Mouse (Mus musculus) bone marrow, adult 2 months (tissue): ENCODE data around the gene Mak. TPM values are rescaled to one million over a fixed set of nuclear protein-coding genes. Genes with fewer than 3 reads are reported as not detected.
"Not testable (repeated sequence)": the region's sequence is repeated elsewhere in the genome, so short reads cannot be mapped to it uniquely, and the experiment has no call there.

Source experiments
- H3K27ac ChIP-seq: fragments of 200-500 bp; 2 replicates; pipeline ENCODE4 v1.5.1; 2012; ENCODE audit warnings: low read depth, mild to moderate bottlenecking, control low read depth, inconsistent platforms, low read length; ENCODE audit not compliant: control insufficient read depth, poor library complexity, insufficient read depth
- H3K4me1 ChIP-seq: fragments of 200-500 bp; 2 replicates; pipeline ENCODE4 v1.6.1; 2011; ENCODE audit warnings: low read length; ENCODE audit not compliant: control insufficient read depth, insufficient read depth
- H3K4me3 ChIP-seq: fragments of 200-500 bp; replicated peaks from 2 replicates; pipeline ENCODE3; 2011; ENCODE audit warnings: mild to moderate bottlenecking, low read depth, low read length, control low read depth; ENCODE audit not compliant: control insufficient read depth
- CTCF ChIP-seq: fragments of 200-500 bp; IDR thresholded peaks from 2 replicates; pipeline ENCODE4 v1.5.1; 2011; ENCODE audit warnings: low read length, control low read depth; ENCODE audit not compliant: control insufficient read depth, insufficient read depth
- POLR2A ChIP-seq: fragments of 200-500 bp; IDR thresholded peaks from 2 replicates; pipeline ENCODE4 v1.6.1; 2011; ENCODE audit warnings: low read depth, mild to moderate bottlenecking, control low read depth, low read length, borderline replicate concordance; ENCODE audit not compliant: control insufficient read depth
- WGBS: fragments of 180-500 bp; shearing (Covaris S2); methylation state at CpG from one replicate; pipeline ENCODE4 v1.1.7; 2018; 5-methylcytosine and 5-hydroxymethylcytosine counted together
- polyA plus RNA-seq: library from polyadenylated mRNA; stranded (reverse); fragments of >200 nt; gene quantifications from 2 replicates; pipeline ENCODE4 v1.2.4, GENCODE M21; 2011; ENCODE audit warnings: low replicate concordance; ENCODE audit not compliant: missing spikeins, insufficient read depth, insufficient read length

Gene Mak
- polyA plus RNA-seq, 1 experiment: not detected

DNA sequence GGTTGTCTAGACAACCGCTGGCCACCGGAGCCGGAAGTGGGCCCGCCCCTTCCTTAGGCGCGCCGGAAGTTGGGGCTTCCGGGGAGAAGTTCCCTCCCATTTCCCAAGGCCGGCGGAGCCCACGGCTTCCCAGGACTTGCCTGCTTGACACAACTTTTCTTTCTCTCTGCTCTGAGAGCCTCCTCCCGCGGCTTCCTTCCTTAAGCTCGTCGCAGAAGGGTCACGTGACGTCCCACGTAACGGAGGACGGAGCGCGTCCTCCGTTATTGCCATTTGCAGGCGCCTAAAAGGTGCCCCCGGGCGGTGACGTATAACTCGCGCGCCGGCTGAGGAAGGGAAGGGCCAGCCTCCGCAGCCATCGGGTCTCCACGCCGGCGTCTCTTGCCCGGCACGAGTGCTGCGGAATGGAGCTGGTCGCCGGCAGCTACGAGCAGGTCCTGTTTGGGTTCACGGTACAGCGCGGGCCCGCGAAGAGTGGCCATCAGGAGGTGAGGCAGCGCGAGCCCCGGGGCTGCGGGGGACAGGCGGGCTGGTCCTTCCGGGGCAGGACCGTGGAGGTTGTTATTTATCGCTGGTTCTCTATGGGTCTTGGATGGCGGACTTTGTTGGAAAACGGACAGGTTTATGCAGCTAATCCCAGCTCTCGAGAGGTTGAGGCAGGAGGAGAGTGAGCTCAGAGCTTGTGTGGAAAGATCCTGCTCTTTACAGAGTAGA is 78.4 kb downstream of the Mak start, which contains the start of gene Pak1ip1:
Gene Pak1ip1, plus strand, starts transcription at position 98 of the 714 bp plus-strand sequence.
- peak within 1 kb of the TSS; percentile 99 for H3K27ac ChIP-seq
- under 1% methylated on average over 58 of the region's 58 CpGs for WGBS
- TF ChIP-seq CTCF (no peak), POLR2A (peak; percentile 61; the same call in 1 of the 2 replicates)
- H3K4me1 ChIP-seq: peaks cover 2% of the 10 kb centered on the region
- peak within 1 kb of the TSS; percentile 98 for H3K4me3 ChIP-seq

DNA sequence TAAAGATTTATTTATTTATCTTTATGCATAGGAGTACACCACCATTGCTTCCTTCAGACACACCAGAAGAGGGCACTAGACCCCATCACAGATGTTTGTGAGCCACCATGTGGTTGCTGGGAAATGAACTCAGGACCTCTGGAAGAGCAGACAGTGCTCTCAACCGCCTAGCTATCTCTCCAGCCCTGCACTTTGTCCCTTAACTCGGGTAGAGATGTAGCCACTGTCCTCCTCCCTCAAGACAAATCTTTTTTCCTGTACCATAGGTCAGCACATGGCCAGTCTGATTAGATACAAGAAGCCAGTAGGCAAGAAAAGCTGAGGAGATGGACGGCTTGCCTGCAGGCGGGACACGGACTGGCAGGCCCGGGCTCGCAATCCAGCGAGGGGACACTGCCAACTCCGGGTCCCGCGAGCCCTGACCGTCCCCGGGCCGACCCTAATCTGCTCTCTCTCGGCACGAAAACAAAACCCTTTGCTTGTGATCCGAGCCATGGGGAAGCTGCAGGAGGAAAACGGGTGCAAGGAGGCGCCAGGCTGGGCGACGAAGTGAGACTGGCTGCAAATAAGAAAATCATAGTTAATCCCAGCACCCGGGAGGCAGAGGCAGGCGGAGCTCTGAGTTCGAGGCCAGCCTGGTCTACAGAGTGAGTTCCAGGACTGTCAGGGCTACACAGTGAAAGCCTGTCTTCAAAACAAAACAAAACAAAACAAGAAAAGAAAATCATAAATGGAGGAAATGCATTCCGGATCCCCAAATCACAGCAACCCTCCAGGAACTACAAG is 79.2 kb downstream of the Mak start:
- under 1% methylated on average over 25 of the region's 25 CpGs for WGBS

DNA sequence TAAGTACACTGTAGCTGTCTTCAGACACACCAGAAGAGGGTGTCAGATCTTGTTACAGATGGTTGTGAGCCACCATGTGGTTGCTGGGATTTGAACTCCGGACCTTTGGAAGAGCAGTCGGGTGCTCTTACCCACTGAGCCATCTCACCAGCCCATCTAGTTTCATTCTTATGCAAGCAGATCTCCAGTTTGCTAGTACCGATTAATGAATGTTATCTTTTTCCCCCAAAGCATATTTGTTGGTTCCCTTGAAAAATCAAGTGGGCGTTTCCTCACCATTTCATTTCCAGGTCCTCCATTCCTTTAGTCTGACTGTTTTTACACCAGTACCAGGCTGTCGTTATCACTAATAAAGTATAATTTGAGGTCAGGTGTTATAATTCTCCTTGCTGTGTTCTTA is 81.0 kb downstream of the Mak start:
- H3K4me1 ChIP-seq, H3K27ac ChIP-seq: not testable (repeated sequence)
- 76% methylated on average over 5 of the region's 5 CpGs for WGBS

More for the DNA sequence above, 79.2 kb downstream of the Mak start:
- H3K4me3 ChIP-seq: peak overlapping the region; percentile 98
- peak overlapping the region; percentile 99 for H3K27ac ChIP-seq
- peaks cover 2% of the 10 kb centered on the region for H3K4me1 ChIP-seq
- TF ChIP-seq CTCF: no peak
- TF ChIP-seq POLR2A: no peak

DNA sequence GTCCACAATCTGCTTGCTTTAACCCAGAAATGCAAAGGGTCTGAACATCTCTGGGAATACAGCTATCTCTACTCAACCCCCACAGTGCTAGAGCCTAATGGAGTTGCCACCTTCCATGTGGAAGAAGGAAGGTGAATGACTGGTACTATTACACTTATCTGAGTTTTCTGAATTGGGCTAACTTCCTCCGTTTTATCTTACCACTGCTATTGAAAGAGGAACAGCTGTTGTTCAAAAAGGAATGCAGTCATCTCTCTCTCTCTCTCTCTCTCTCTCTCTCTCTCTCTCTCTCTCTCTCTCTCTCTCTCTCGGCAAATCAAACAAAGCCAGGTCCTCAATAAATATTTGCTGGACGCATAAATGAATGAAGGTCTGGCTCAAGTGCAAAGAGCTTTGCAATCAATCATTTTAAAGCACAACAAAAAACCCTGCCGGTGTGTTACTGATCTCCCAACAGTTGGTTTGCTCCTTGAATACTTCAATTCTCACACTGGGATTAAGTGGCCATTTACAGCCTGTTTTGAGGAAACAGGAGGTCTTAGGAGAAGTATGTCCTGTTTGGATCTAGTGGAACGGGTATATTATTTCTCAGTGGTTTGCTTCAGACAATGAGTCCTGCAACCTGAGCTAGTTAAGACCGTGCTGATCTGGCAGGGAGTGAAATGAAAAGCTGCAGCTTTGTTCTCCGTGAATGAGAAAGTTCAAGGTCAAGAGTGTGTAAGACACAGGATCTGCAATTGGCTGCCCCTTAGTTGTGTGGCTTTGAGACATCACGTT is 84.8 kb downstream of the Mak start:
- no peaks in the 10 kb centered on the region; the same call in 1 of the 2 replicates for H3K4me1 ChIP-seq
- H3K27ac ChIP-seq: no peak overlapping the region
- no peak overlapping the region for H3K4me3 ChIP-seq
- WGBS: 30% methylated on average over 8 of the region's 8 CpGs
- TF ChIP-seq CTCF (no peak), POLR2A (no peak)

More for the DNA sequence above, 81.0 kb downstream of the Mak start:
- H3K4me3 ChIP-seq: not testable (repeated sequence)

DNA sequence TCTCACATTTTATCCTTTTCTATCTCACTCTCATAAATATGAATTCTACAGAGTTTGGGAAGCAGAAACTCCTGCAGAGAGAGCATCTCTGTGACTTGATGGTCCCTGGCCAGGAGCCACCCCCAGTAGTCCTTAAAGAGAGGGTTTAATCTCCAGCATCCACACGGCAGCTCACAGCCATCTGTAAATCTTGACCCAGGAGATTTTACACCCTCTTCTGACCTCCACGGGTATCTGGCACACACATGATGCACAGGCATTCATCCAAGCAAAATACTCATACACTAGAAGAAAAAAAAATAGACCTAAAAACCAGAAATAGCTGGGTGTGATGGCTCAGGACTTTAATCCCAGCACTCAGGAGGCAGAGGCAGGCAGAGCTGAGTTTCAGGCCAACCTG is 91.1 kb downstream of the Mak start:
- Histone ChIP-seq H3K4me1 (no peaks in the 10 kb centered on the region; the same call in 1 of the 2 replicates), H3K4me3 (no peak overlapping the region), H3K27ac (no peak overlapping the region)
- WGBS: 55% methylated on average over 2 of the region's 2 CpGs
- TF ChIP-seq CTCF: no peak
- TF ChIP-seq POLR2A: no peak

DNA sequence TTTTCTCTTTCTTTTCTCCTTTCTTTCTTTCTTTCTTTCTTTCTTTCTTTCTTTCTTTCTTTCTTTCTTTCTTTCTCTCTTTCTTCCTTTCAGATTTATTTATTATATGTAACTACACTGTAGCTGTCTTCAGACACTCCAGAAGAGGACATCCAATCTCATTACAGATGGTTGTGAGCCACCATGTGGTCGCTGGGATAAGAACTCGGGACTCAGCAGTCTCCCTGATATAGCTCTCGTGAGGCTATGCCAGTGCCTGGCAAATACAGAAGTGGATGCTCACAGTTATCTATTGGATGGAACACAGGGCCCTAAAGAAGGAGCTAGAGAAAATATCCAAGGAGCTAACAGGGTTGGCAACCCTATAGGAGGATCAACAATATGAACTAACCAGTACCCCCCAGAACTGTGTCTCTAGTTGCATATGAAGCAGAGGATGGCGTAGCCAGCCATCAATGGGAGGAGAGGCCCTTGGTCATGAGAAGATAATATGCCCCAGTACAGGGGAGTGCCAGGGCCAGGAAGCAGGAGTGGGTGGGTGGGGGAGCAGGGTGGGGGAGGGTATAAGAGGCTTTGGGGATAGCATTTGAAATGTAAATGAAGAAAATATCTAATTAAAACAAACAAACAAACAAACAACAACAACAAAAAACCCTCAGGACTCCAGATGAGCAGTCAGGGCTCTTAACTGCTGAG is 91.8 kb downstream of the Mak start:
- 65% methylated on average over 4 of the region's 4 CpGs for WGBS
- not testable (repeated sequence) for H3K4me1 ChIP-seq, H3K4me3 ChIP-seq, H3K27ac ChIP-seq

DNA sequence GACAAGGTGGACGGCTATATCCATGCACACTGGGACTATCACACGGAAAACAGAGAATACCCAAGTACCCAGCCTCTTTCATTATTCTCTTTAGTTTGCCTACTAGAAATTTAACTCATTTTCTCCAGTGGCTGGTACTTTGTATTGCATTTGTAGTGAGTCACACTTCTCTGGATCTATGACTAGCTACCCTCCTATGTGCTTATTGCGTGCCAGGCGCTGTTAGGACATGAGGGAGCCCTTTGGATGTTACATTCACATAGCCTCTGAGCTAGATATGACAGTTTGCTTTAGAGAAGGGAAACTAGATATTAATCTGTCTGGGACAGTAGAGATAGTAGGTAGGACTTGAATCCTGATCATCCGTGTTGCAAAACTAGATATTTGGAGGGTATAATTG is 93.4 kb downstream of the Mak start:
- Histone ChIP-seq H3K4me3 (no peak overlapping the region), H3K4me1 (no peaks in the 10 kb centered on the region), H3K27ac (no peak overlapping the region)
- WGBS: 80% methylated on average over 5 of the region's 5 CpGs
- TF ChIP-seq POLR2A (no peak), CTCF (no peak)

DNA sequence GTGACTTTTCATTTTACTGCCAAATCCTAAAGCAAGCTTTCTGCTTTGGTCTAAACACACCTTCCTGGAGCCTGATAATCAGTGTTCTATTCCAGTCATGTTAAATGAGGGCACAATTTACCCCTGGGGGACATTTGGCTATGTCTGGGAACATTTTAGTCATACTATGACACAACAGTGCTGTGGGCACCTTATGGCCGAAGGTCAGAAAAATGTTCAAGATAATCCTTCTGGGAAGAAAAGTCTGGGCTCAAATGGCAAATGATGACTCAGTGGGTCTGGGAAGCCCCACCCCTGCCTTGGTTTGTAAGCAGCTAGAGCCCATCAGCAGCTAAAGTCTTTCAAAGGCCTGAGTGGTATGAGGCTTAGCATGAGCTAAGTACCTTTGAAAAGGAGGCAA is 96.7 kb downstream of the Mak start:
- H3K4me3 ChIP-seq: no peak overlapping the region
- WGBS: 77% methylated on average over 1 of the region's 1 CpGs
- H3K27ac ChIP-seq: no peak overlapping the region
- TF ChIP-seq CTCF: no peak
- TF ChIP-seq POLR2A: no peak
- no peaks in the 10 kb centered on the region for H3K4me1 ChIP-seq
